Mouse (Mus musculus): ENCODE data around the gene Pdzd2.

The Pdzd2 gene

GRCm38 (mm10) chr15:12732613-12733012, 7.1 kb downstream of the Pdzd2 start:
- no peak for DNase-seq

- DNase-seq: no peak
Measured at GRCm38 (mm10) chr15:12728381-12728780, 11.3 kb downstream of the Pdzd2 start.

GRCm38 (mm10) chr15:12725256-12725655, 14.5 kb downstream of the Pdzd2 start:
- no peak for DNase-seq

- DNase-seq: no peak
Measured at GRCm38 (mm10) chr15:12721684-12722500, 17.8 kb downstream of the Pdzd2 start.

- DNase-seq: no peak
Measured at GRCm38 (mm10) chr15:12718819-12719218, 20.9 kb downstream of the Pdzd2 start.

- DNase-seq: no peak
Measured at GRCm38 (mm10) chr15:12717410-12717809, 22.3 kb downstream of the Pdzd2 start.

- no peak for DNase-seq
Measured at GRCm38 (mm10) chr15:12716881-12717280, 22.8 kb downstream of the Pdzd2 start.

- no peak for DNase-seq
Measured at GRCm38 (mm10) chr15:12714322-12714721, 25.4 kb downstream of the Pdzd2 start.

GRCm38 (mm10) chr15:12713216-12713615, 26.5 kb downstream of the Pdzd2 start:
- no peak for DNase-seq

GRCm38 (mm10) chr15:12710036-12710435, 29.7 kb downstream of the Pdzd2 start:
- DNase-seq: no peak

- DNase-seq: no peak
Measured at GRCm38 (mm10) chr15:12708297-12708696, 31.4 kb downstream of the Pdzd2 start.

GRCm38 (mm10) chr15:12706902-12707301, 32.8 kb downstream of the Pdzd2 start:
- no peak for DNase-seq

- DNase-seq: no peak
Measured at GRCm38 (mm10) chr15:12700367-12700766, 39.4 kb downstream of the Pdzd2 start.

GRCm38 (mm10) chr15:12697741-12698140, 42.0 kb downstream of the Pdzd2 start:
- no peak for DNase-seq

- DNase-seq: no peak
Measured at GRCm38 (mm10) chr15:12696889-12697288, 42.8 kb downstream of the Pdzd2 start.

GRCm38 (mm10) chr15:12689716-12690381, 49.9 kb downstream of the Pdzd2 start:
- DNase-seq: no peak

- peak; percentile 54 for DNase-seq
Measured at GRCm38 (mm10) chr15:12682549-12682948, 57.2 kb downstream of the Pdzd2 start.

- DNase-seq: no peak
Measured at GRCm38 (mm10) chr15:12681891-12682290, 57.8 kb downstream of the Pdzd2 start.

GRCm38 (mm10) chr15:12680750-12681149, 59.0 kb downstream of the Pdzd2 start:
- peak; percentile 89 for DNase-seq

GRCm38 (mm10) chr15:12679996-12680395, 59.7 kb downstream of the Pdzd2 start:
- DNase-seq: no peak

- DNase-seq: no peak
Measured at GRCm38 (mm10) chr15:12678540-12679112, 61.1 kb downstream of the Pdzd2 start.

- DNase-seq: no peak
Measured at GRCm38 (mm10) chr15:12675366-12675765, 64.4 kb downstream of the Pdzd2 start.

GRCm38 (mm10) chr15:12674026-12674425, 65.7 kb downstream of the Pdzd2 start:
- peak; percentile 20 for DNase-seq
